Mouse (Mus musculus) olfactory bulb, adult 2 months (tissue): Measurements from ENCODE around the gene Tmem81. TPM values are rescaled to one million over a fixed set of nuclear protein-coding genes. Genes with fewer than 3 reads are reported as not detected.

Source experiments
- H3K27ac ChIP-seq: fragments of 200-500 bp; 2 replicates; pipeline ENCODE4 v1.5.1; 2012; ENCODE audit warnings: low read depth, low read length; ENCODE audit not compliant: insufficient read depth
- H3K4me1 ChIP-seq: fragments of 200-500 bp; 2 replicates; pipeline ENCODE4 v1.6.1; 2012; ENCODE audit warnings: low read length; ENCODE audit not compliant: control insufficient read depth, insufficient read depth
- H3K4me3 ChIP-seq: fragments of 200-500 bp; 2 replicates; pipeline ENCODE4 v1.5.1; 2012; ENCODE audit warnings: mild to moderate bottlenecking, low read depth, low read length, moderate library complexity; ENCODE audit not compliant: insufficient read depth
- CTCF ChIP-seq: fragments of 200-500 bp; IDR thresholded peaks from 2 replicates; pipeline ENCODE4 v1.5.1; 2012; ENCODE audit warnings: low read depth, mild to moderate bottlenecking, low read length, moderate library complexity; ENCODE audit not compliant: insufficient read depth
- POLR2A ChIP-seq: fragments of 200-500 bp; IDR thresholded peaks from 2 replicates; pipeline ENCODE4 v1.6.1; 2012; ENCODE audit warnings: mild to moderate bottlenecking, low read depth, low read length, moderate library complexity; ENCODE audit not compliant: insufficient read depth
- WGBS: fragments of 180-500 bp; shearing (Covaris S2); methylation state at CpG from one replicate; pipeline ENCODE4 v1.1.7; 2018; 5-methylcytosine and 5-hydroxymethylcytosine counted together
- polyA plus RNA-seq: library from polyadenylated mRNA; stranded (reverse); fragments of >200 nt; gene quantifications from 2 replicates; pipeline ENCODE4 v1.2.4, GENCODE M21; 2012; ENCODE audit warnings: low replicate concordance; ENCODE audit not compliant: missing spikeins, insufficient read depth, insufficient read length

The Tmem81 gene
- polyA plus RNA-seq, 1 experiment = not detected

DNA sequence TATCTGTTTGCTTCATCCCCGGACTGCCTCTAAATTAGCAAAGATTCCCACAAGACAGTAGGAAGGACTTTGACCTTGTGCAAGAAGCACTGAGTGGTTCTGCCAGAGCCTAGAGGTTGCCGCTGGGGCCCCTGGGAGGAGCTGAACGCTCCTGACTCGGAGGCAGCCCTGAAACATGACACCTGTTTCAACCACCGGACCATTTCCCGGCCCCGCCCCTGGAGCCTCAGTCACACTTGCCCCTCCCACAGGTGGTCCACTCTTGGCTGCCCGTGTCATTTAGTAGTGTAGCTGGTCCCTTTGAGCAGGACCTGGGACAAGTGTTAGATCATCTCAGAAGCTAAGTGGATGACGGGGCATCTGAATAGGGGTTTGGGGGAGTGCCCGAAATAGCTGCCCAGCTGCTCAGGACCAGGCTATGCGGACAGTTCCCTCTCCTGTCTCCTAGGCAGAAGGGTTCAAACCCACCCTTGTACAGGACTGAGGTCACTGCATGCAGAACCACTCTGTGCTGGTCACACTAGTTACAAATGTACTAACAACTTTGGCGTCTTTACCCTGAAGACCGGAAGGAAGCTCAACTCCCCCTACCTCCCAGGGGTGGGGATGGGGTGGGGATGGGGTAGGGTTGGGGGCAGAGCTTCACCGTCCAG is 35.3 kb downstream of the Tmem81 start:
- H3K4me3 ChIP-seq = peak overlapping the region; percentile 50; the same call in 1 of the 2 replicates
- TF ChIP-seq POLR2A (no peak), CTCF (no peak)
- WGBS = 37% methylated on average over 14 of the region's 14 CpGs
- H3K27ac ChIP-seq = no peak overlapping the region
- peaks cover 18% of the 10 kb centered on the region for H3K4me1 ChIP-seq

DNA sequence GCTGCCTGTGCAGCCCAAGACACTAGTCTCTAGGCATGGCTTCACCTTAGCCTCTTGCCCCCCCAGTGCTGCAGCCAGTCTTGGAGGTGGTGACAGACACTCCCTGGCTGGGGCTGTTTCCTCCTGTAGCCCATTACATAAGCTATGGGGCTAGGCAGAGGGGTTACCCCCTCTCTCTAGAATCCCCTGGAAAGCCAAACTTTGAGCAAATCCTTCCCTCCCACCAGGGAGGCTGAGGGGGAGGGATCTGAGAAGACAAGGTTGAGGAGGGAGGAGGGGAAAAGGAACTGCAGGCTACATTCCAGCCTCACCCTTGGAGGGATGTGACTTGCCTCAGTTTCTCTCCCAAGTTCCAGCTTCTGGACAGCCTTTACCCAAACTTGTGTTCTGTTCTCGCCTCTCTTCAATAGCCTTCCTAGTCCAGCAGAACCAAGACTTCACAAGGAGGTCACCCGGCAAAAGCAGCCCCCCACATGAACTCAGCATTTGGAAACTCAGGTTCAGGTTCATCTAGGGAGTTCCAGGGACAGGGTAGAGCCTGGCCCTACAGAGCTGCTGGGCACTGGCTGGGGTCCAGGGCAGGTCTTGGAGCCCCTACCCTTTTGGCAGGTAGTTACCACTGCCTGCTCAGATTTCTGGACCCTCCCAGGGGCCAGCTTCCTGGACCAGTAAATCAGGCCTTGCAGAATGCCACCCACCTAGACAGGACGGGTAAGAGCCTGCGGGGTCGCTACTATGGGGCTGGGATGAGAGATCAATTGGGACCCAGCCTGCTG is 36.0 kb downstream of the Tmem81 start:
- WGBS = 22% methylated on average over 5 of the region's 5 CpGs
- TF ChIP-seq CTCF (no peak), POLR2A (no peak)
- Histone ChIP-seq H3K4me3 (peak overlapping the region; percentile 50), H3K4me1 (peaks cover 18% of the 10 kb centered on the region), H3K27ac (no peak overlapping the region)

DNA sequence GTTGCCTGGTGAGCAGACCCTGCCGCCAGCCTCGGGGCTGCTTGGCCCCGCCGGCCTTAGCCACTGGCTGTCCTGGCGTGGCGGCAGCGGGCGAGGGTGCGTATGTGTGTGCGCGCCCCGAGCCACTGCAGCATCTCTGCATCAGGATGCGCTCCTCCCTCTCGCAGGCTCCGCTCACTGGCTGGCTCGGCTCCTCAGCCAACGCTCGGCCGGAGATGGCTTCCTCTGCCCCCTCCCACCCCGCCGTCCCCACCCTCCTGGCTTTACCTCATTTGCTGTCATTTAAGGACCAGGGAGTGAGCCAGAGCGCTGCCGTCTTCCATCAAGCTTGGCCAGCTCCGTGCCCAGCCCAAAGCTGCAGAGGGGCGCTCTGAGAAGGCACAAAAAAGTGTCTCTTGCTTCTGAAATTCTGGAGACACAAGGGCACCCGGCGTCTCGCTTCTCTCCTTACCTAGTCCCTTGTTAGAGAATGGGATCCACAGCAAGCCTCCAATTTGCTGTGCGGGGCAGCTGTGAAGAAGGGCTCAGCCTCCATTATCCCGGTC is 36.8 kb downstream of the Tmem81 start, which contains the start of gene Cntn2:
Cntn2 (minus strand) TSS at position 495 of the 545 bp plus-strand sequence.
- peak within 1 kb of the TSS; percentile 35 for H3K27ac ChIP-seq
- TF ChIP-seq POLR2A (no peak; the same call in 1 of the 2 replicates), CTCF (no peak)
- WGBS = 1% methylated on average over 30 of the region's 30 CpGs
- peak within 1 kb of the TSS; percentile 50 for H3K4me3 ChIP-seq
- H3K4me1 ChIP-seq = peaks cover 18% of the 10 kb centered on the region

DNA sequence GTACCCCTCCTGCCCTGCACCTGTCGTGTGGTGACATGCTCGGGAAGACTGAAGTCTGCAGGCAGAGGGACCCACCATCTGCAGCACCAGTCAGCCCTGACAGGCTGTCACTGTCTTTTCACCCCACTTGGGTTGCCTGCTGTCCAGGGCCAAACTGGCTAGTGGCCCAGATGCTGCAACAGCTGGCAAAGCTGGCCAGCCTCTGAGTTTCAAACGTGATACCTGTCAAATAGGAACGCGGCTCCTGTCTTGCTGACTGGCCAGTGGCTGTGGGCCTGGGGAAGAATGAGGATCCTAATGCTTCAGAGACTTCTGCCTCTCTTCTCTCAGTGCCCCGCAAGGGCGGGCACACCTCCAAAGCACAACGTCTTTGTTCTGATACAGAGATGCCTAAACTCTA is 37.8 kb downstream of the Tmem81 start:
- no peak for TF ChIP-seq CTCF
- TF ChIP-seq POLR2A = no peak
- Histone ChIP-seq H3K4me1 (peaks cover 18% of the 10 kb centered on the region), H3K27ac (no peak overlapping the region), H3K4me3 (no peak overlapping the region)
- WGBS = 71% methylated on average over 8 of the region's 8 CpGs

DNA sequence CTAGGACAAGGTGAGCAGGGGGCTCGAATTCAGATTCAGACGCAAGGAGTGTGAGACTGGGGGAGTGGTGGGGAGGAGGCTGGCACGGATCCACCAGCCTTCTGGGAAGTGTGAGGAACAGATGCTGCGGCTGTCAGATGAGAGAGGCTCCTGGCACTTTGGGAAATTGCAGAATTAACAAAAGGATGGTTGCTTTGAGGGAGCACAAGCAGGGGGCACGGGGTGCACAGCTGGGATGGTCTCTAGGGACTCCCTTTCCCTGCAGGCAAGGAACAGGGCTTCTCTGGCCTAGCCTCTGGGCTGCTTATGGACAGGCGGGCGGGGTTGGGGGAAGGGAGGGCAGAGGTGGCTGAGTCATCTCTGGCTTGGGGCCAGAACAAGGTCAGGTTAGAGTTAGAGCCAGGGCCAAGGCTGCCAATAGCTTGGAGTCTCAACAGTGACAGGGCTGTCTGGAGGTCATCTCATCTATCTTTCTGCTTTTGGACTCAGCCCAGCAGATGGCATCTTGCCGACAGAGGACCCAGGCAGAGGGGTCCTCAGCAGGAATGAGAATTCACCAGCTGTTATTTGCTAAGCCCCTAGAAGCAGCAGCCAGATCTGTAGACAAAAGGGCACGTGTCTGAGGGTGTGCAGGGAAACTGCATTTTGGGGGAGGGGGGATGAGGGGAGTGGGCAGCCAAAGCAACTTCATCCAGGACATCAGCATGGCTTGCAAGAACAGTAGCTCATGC is 52.0 kb downstream of the Tmem81 start:
- Histone ChIP-seq H3K4me3 (no peak overlapping the region), H3K4me1 (peaks cover 27% of the 10 kb centered on the region), H3K27ac (no peak overlapping the region)
- TF ChIP-seq POLR2A (no peak), CTCF (no peak)
- 27% methylated on average over 9 of the region's 9 CpGs for WGBS

Other genes with a start within 250 kb of the Tmem81 start
- not detected in 2 replicates for gene Klhdc8a, start 207.6 kb upstream of the Tmem81 start, polyA plus RNA-seq
- not detected in 2 replicates for gene Nuak2, start 190.1 kb upstream of the Tmem81 start, polyA plus RNA-seq
- not detected in 2 replicates for gene Tmcc2, start 114.9 kb upstream of the Tmem81 start, polyA plus RNA-seq
- gene Dstyk, start 88.7 kb upstream of the Tmem81 start, polyA plus RNA-seq = not detected in 2 replicates
- 138 TPM in 1 of 2 replicates, not detected in the other for gene Rbbp5, start 28.9 kb upstream of the Tmem81 start, polyA plus RNA-seq
- not detected in 2 replicates for gene Cntn2, start 37.0 kb downstream of the Tmem81 start, polyA plus RNA-seq
- 75.6 and 87.2 TPM in 2 replicates for gene Nfasc, start 235.6 kb downstream of the Tmem81 start, polyA plus RNA-seq